Mouse (Mus musculus) small intestine, adult 2 months (tissue): ENCODE results near the gene Socs5. TPM values are rescaled to one million over a fixed set of nuclear protein-coding genes. Genes with fewer than 3 reads are reported as not detected.

ENCODE experiments used
- H3K27ac ChIP-seq: fragments of 200-500 bp; 2 replicates; pipeline ENCODE4 v1.5.1; 2012; ENCODE audit warnings: low read depth, low read length, control low read depth, inconsistent platforms; ENCODE audit not compliant: insufficient read depth
- H3K27me3 ChIP-seq: fragments of 200-500 bp; 2 replicates; pipeline ENCODE4 v1.6.1; 2012; ENCODE audit warnings: mild to moderate bottlenecking, moderate library complexity, low read length, inconsistent platforms; ENCODE audit not compliant: control insufficient read depth, insufficient read depth
- H3K36me3 ChIP-seq: fragments of 200-500 bp; 2 replicates; pipeline ENCODE4 v1.6.1; 2012; ENCODE audit warnings: mild to moderate bottlenecking, low read length, control low read depth, inconsistent platforms; ENCODE audit not compliant: control insufficient read depth, insufficient read depth
- H3K4me1 ChIP-seq: fragments of 200-500 bp; 2 replicates; pipeline ENCODE4 v1.6.1; 2012; ENCODE audit warnings: low read length, inconsistent platforms, mixed read lengths; ENCODE audit not compliant: control insufficient read depth, insufficient read depth, insufficient read length
- H3K4me3 ChIP-seq: fragments of 200-500 bp; 2 replicates; pipeline ENCODE4 v1.5.1; 2012; ENCODE audit warnings: low read depth, mild to moderate bottlenecking, control low read depth, inconsistent platforms, low read length, moderate library complexity
- CTCF ChIP-seq: fragments of 200-500 bp; IDR thresholded peaks from 2 replicates; pipeline ENCODE4 v1.5.1; 2012; ENCODE audit warnings: low read depth, mild to moderate bottlenecking, control low read depth, inconsistent platforms, low read length, moderate library complexity, mixed read lengths; ENCODE audit not compliant: insufficient replicate concordance, insufficient read length; ENCODE audit errors: extremely low read depth
- POLR2A ChIP-seq: fragments of 200-500 bp; IDR thresholded peaks from 2 replicates; pipeline ENCODE4 v1.6.1; 2012; ENCODE audit warnings: low read depth, mild to moderate bottlenecking, control low read depth, inconsistent platforms, low read length, moderate library complexity
- WGBS: fragments of 180-500 bp; shearing (Covaris S2); methylation state at CpG from one replicate; pipeline ENCODE4 v1.1.7; 2018; 5-methylcytosine and 5-hydroxymethylcytosine counted together
- polyA plus RNA-seq: library from polyadenylated mRNA; depleted of rRNA; stranded (reverse); fragments of >200 nt; gene quantifications from 2 replicates; pipeline ENCODE4 v1.2.3, GENCODE M21; 2012

The Socs5 gene
- polyA plus RNA-seq, 1 experiment = 1.8 TPM

DNA sequence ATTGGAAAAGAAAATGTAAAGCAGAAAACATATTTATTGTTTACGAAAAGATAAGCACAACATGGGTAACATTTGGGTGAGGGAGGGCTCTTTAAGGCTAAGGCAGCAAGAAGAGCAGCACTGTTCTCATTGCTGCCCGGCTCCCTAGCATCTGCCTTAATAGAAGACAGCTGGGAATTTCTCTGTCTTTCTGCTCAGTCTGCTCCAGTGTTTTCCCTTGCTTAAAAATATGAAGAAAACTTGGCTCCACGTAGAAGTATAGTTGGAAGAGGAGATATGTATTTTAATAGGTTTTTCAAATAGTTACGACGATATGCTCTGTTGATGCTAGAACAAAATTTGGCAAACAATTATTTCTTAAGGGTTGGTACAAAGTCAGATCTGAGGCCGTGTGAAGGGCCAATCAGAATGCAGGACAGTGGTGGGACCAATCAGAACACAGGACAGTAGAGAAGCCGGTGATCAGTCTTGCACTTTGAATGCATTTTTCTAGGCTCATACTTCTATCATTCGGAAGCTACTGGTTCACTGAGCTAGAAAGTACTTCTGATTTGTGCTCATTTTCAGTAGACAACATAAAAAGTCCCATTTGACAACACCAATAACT, 39.0 kb downstream of the Socs5 start:
- H3K27me3 ChIP-seq = no peaks in the 10 kb centered on the region
- H3K4me3 ChIP-seq = no peak overlapping the region
- TF ChIP-seq POLR2A = no peak
- no peak for TF ChIP-seq CTCF
- H3K27ac ChIP-seq = no peak overlapping the region
- WGBS = 82% methylated on average over 8 of the region's 8 CpGs
- no peaks in the 10 kb centered on the region for H3K36me3 ChIP-seq
- no peaks in the 10 kb centered on the region for H3K4me1 ChIP-seq

DNA sequence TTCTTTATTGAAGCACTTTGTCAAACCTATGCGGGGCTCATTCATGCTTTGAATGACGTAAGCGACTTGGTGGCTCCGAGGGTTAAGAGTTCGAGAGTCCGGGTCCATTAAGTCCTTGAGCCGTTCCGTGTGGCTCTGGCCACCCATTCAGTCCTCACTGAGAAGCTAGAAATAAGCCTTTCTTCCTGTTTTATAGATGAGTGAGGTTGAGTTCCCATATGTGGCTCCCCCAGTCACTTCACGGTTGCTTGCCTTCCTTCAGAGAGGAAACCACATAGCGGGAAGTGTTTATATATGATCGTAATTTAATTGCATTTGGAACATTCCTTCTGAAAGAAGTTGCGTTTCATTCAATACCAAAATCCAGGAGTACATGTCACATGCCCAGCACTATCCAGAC, 42.3 kb downstream of the Socs5 start:
- 78% methylated on average over 12 of the region's 12 CpGs for WGBS
- no peaks in the 10 kb centered on the region for H3K4me1 ChIP-seq
- H3K36me3 ChIP-seq = no peaks in the 10 kb centered on the region
- TF ChIP-seq POLR2A (no peak), CTCF (no peak)
- no peak overlapping the region for H3K27ac ChIP-seq
- no peak overlapping the region for H3K4me3 ChIP-seq
- H3K27me3 ChIP-seq = no peaks in the 10 kb centered on the region

DNA sequence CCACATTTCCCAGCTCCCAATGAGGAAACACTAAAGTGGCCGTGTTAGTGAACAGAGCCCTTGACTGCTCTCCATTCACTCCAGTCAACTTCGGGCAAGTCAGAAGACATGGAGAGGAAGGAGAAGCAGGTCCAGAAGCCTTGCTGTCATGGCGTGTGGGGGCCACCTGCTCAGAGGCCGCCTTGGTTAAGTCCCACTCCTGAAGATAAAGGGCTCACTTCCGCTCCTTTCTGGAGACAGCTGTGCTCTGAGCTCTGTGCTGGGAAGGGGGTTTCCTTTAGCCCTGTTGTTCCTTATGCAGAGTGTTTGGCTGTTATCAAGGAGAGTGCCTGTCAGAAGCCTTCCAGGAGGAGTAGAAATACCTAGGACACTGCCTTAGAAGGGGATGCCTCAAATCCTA, 45.5 kb downstream of the Socs5 start:
- TF ChIP-seq CTCF (no peak), POLR2A (no peak)
- H3K36me3 ChIP-seq = no peaks in the 10 kb centered on the region
- H3K4me1 ChIP-seq = no peaks in the 10 kb centered on the region
- no peak overlapping the region for H3K4me3 ChIP-seq
- H3K27ac ChIP-seq = no peak overlapping the region
- WGBS = 55% methylated on average over 5 of the region's 5 CpGs
- H3K27me3 ChIP-seq = no peaks in the 10 kb centered on the region

DNA sequence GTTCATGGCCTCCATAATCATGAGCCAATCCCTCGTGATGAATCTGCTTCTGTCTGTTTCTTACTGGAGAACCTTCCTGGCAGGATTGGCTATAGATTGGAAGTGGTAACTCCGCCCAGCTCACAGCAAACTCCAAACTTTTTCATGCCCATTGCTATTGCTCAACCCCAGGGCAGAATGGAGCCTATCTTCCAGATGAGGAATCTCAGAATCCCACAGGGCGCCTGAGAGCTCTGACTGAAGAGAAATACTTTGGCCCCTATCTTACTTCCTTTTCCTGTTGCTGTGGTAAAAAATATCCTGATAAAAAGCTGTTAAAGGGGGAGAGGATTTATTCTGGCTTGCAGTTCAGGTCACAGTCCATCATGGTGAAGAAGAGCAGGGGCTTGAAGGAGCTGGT, 48.2 kb downstream of the Socs5 start:
- H3K4me1 ChIP-seq = no peaks in the 10 kb centered on the region
- no peak overlapping the region for H3K4me3 ChIP-seq
- H3K27ac ChIP-seq = no peak overlapping the region
- H3K27me3 ChIP-seq = no peaks in the 10 kb centered on the region
- TF ChIP-seq POLR2A (no peak), CTCF (no peak)
- WGBS = 45% methylated on average over 3 of the region's 3 CpGs
- no peaks in the 10 kb centered on the region for H3K36me3 ChIP-seq

DNA sequence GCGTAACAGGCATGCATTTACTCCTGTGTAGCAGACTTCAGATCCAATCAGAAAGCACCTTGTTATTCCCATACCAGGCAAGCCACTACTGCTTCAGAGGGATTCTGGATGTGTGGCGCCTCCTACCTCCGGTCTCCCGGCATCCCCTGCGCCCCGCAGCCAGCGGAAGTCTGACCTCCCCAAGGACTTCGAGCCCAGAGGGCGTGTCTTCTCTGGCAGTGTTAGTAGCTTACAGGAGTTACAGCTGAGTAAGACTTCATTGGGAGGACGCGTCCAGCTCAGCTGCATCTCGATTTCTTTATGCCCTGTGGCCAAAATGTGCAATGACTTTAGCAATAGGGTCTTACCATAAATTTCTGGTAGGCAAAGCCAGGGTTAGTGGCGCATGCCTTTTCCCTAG, 50.3 kb downstream of the Socs5 start:
- 35% methylated on average over 13 of the region's 13 CpGs for WGBS
- no peak for TF ChIP-seq POLR2A
- TF ChIP-seq CTCF = no peak
- H3K36me3 ChIP-seq = no peaks in the 10 kb centered on the region
- no peaks in the 10 kb centered on the region for H3K4me1 ChIP-seq
- no peaks in the 10 kb centered on the region for H3K27me3 ChIP-seq
- no peak overlapping the region for H3K27ac ChIP-seq
- H3K4me3 ChIP-seq = no peak overlapping the region

DNA sequence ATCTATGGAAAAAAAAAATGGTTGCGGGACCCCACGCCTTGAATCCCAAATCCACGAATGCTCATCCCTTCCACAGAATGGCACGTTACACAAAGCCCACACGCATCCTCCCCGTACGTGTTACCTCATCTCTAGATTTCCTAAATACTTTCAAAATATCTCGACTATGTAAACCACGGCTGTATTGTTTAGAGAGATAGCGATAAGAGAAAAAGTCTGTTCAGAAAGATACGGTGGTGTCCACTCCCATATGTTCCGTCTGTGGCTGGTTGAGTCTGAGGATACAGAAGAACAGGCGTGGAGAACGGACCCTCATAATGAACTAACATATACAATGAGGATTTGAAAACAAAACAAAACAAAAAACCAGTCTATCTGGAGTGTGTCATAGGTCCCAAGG, 51.1 kb downstream of the Socs5 start:
- 85% methylated on average over 14 of the region's 14 CpGs for WGBS
- TF ChIP-seq CTCF (no peak), POLR2A (no peak)

DNA sequence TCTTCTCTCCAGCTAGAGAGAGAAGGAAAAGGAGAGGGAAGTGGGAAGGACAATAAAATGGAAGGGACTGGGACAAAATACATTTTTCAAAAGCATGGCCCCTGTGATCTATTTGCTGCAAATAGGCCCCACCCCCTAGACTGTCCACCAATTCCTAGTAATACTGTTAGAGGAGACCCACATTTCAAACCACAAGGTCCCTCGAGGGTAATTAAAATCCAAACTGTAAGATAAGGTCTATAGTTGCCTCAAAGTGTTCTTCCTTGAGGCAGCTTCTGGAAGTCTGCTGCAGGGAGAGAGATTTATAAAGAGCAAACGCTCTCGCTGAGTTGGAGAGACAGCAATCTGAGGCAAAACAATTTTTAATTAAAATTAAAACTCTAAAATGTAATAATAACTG, 52.8 kb downstream of the Socs5 start:
- H3K4me3 ChIP-seq = no peak overlapping the region
- WGBS = 64% methylated on average over 3 of the region's 3 CpGs
- H3K4me1 ChIP-seq = no peaks in the 10 kb centered on the region
- no peaks in the 10 kb centered on the region for H3K27me3 ChIP-seq
- TF ChIP-seq CTCF (no peak), POLR2A (no peak)
- H3K36me3 ChIP-seq = no peaks in the 10 kb centered on the region
- H3K27ac ChIP-seq = no peak overlapping the region

More for the DNA sequence above, 51.1 kb downstream of the Socs5 start:
- H3K4me3 ChIP-seq = no peak overlapping the region
- no peaks in the 10 kb centered on the region for H3K36me3 ChIP-seq
- no peaks in the 10 kb centered on the region for H3K4me1 ChIP-seq
- H3K27me3 ChIP-seq = no peaks in the 10 kb centered on the region
- H3K27ac ChIP-seq = no peak overlapping the region
